Mouse (Mus musculus) heart, adult 2 months (tissue): ENCODE measurements around the gene Qrsl1.

ENCODE experiments used
- CTCF ChIP-seq: fragments of 200-600 bp; IDR thresholded peaks from 2 replicates; pipeline ENCODE4 v1.8.1; 2022; ENCODE audit warnings: antibody characterized with exemption, mild to moderate bottlenecking, moderate library complexity
- EP300 ChIP-seq: fragments of 200-500 bp; IDR thresholded peaks from 2 replicates; pipeline ENCODE4 v1.6.1; 2011; ENCODE audit warnings: low read depth, low read length, control low read depth; ENCODE audit not compliant: insufficient read depth
- POLR2A ChIP-seq: fragments of 200-500 bp; IDR thresholded peaks from 2 replicates; pipeline ENCODE4 v1.6.1; 2011; ENCODE audit warnings: mild to moderate bottlenecking, low read depth, low read length, control low read depth; ENCODE audit not compliant: insufficient read depth

DNA sequence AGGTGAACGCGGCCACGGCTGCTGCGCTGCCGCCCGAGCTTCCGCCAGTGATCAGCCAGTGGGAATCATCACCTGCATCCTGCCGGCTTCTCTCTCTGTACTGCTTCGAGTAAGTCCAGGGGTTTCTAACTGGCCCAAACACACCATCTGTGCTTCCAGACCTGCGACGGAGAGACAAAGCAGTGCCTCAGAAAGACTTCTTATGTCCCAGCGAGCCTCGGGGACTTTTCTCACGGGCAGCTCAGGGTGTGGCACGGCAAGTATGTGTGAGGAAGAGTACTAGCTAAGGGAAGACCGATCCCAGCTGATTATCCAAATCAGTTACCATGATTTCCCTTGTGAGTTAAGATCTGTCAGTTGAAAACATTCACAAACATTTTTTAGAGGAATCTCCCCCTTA lies 12.6 kb downstream of the Qrsl1 start:
- TF ChIP-seq POLR2A: no peak
- TF ChIP-seq CTCF: no peak
- TF ChIP-seq EP300: no peak
